Mouse (Mus musculus): ENCODE measurements at regions not wholly inside any gene's neighbourhood (a gene's known extent, or its start where the extent isn't known, plus 50 kb on each side); places are given as distances from the start of the nearest gene placed in this dataset.

DNA sequence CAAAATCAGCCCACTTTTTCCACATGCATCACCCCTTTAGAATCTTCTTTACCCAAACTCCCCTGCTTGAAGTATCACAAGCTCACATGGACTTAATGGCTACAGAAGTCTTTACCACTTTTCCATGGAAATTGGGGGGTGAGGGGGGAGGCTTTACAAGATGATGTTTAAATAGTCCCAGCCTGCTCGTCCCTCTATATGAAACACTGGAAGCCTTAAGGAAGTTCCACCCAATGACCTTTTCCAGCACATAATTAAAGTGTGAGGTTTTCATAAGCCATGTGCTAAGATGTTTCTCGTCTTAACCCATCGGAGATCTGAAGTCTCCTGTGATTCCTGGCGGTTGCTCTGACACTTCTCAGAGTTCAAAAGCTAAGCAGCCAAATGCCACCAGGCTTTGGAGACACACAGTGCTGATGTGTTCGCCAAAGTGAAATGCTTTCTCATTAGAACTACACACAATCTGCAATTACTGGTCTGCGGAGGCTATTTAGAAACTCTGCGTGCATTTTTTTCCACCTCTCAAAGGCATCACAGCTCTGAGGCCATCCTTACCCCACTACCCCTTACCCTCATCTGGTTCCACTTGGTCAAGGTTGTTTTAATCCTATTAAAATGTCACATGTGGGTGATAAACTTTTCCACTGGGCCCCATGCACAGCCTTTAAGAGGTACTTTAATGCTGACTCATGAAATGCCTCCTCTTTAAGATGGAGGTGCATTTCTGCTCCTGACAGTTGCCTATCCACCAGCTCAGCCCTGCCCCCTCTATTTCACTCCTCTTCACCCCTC is 116.3 kb upstream of the Cd180 start:
- DNase-seq (ENCODE audit: extremely low spot score, low spot score) = no peak

DNA sequence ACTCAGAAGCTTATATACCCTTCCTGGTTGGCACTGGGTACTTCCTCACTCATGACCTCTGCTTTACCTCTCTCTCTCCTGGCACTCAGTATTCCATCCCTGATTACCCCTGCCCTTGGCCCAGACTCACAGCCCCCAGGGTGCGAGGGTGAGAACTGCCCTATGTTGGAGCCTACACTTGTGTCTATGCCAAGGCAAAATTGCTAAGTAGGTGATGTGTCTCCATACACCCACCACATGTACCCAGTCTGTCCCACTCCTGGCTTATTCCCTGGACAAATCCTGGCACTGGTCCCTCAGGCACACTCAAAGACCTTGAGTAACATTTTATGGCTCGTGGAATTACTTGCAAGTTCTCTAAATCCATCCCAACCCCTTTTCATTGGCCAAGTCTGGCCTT is 114.5 kb upstream of the Cd180 start:
- DNase-seq (ENCODE audit: extremely low spot score, low spot score) = no peak

- DNase-seq (ENCODE audit: extremely low spot score, low spot score) = no peak
Observed at GRCm38 (mm10) chr13:102579638-102580037, 113.7 kb upstream of the Cd180 start.

GRCm38 (mm10) chr13:102583984-102584645 is 109.2 kb upstream of the Cd180 start:
- DNase-seq (ENCODE audit: extremely low spot score, low spot score) = no peak

DNA sequence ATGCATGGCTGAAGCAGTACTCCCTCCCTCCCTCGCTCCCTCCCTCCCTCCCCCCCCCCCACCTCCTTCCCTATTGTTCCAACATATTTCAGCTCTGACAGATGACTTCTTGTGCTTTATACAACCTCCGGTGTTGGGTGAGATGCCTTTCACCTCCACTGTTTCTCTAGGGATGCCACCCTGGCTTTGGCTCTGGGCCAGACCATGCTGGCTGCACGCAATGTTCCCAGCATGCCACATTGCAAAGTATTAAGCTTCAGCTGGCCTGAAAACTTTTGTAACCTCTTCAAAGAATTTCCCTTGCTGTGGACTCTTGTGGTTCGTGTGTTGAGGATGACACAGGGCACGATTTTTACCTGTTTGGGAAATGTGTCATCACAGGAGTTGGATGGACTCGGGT is 107.1 kb upstream of the Cd180 start:
- DNase-seq (ENCODE audit: extremely low spot score, low spot score) = no peak

DNA sequence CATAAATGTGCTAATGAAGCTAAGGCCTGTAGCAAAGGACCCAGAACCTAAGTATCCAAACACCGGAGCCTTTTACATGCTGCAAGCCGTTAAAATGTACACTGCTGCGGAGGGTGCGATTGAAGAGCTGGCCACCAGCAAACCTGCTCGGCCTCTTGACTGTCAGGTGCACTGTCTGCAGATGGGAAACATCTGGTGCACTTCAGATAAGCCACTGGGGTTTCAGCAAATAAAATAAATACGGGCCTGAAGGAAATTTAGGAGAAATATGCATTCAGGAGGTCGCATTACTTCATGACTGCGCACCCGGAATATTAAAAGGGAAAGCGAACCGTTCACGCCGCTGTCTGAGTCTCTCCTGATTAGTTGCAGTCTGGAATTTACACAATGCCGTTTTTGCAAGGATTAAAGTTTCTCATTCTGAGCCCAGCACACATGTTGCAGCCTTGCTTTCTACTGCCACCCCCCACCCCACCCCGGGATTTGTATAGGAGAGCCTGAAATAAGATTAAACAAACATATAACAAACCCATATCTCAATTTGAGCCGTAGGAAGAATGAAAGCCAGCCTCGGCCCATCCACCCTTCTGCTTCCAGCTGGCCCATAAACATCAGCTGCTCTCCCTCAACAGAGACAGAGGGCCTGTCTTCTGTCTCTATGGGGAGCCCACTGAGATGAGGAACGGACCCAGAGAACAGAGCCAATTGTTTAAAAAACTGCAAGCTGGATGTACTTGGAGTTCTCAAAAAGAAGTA is 103.5 kb upstream of the Cd180 start:
- DNase-seq (ENCODE audit: extremely low spot score, low spot score) = no peak

DNA sequence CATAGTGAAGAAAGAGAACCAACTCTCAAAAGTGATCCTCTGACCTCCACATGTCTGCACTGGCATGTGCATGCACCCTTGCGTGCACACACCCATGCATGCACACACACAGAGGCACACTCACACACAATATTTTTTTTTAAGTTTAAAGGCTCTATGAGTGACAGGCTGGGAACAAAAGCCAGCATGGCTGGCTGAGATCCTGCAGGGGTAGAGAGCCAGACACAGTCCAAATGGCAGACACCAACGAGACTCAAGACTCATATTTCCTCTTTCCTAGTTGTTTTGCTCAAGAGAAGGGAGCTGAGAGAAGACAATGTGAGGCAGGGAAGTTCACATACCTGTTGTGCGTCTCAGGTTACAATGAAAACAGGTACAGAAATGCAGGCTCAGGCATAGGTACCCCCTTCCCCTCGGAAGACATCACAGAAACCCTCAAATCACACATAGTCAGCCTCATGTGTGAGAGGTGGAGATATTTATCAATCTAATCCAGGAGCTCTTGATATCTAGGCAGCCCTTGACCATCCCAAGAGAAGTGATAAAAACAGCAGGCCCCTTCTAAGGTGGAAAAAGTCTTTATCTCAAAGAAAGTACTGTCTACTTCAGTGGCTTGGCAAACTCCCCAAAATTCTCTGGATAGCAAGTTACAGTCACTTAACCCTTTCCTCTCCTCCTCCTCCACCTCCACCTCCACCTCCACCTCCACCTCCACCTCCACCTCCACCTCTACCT is 101.4 kb upstream of the Cd180 start:
- no peak for DNase-seq (ENCODE audit: extremely low spot score, low spot score)

DNA sequence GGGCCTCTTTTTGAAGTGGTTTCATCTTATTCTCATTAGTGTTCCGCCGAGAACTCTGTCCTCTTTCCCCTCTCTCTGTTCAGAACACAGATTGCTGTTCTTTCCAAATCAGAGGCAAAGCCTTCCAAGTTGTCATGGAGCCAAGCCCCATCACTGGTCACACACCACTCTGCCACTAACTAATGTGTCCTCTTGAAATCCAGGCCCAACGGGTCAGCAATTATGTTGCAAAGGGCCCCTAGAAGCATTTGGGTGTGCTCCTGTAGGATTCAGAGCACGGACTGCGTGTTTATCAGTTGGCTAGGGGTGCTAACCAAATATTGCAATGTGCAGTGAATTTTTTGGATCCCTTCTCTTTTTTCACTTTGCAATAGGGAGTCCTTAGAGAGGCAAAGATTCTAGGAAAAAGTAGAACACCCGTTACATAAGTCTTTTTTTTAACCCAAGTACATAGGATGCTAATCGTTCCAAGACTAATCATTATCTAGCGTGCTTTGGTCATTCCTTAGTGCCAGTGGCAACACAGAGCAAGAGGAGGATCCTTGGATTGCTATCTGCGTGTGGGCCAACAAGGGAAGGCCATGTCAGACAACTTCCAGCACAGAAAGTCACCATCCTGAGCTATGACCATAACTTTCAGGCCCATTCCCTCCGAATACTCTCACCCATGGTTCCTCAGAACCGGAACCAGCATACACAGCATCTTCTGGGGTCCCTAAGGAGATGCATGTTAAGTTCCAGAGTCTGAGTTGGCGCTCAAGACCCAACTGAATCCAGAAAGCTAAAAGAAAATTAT is 99.8 kb upstream of the Cd180 start:
- no peak for DNase-seq (ENCODE audit: extremely low spot score, low spot score)

DNA sequence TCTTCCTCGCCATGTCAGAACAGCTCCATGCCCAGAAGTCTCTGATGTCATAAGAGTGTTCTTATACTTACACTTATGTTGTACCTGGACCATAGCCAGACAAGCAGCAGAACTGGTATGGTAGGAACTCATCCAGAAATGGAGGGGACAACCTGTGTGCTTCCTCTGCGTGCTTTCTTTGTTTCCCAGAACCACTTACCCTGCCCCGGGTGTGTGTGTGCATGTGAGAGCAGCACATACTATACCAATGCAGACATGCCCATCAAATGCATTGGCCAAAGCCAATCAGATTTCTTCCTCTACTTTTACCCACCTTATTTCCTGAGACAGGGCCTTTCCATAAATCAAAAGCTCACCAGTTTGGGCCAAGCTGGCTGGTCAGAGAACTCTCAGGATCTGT is 99.2 kb upstream of the Cd180 start:
- no peak for DNase-seq (ENCODE audit: extremely low spot score, low spot score)

- no peak for DNase-seq (ENCODE audit: extremely low spot score, low spot score)
Observed at GRCm38 (mm10) chr13:102595602-102596001, 97.8 kb upstream of the Cd180 start.

DNA sequence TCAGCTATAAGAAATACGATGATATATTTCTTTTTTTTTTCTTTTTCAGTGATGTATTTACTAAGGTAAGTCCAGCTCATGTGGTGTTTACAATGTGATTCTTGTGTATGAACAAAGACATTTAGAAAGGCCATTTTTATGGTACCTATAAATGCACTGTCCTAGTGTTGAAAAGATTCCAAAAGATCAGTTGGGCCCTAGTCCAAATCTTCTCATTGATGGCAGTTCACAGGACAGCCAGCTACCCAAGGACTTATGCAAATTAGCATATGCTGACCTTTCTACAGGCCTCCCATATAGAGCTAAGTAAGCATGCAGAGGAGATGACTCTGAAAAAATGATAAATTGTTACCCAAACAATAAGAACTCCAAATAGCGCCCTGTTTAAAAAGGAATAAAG is 97.3 kb upstream of the Cd180 start:
- DNase-seq (ENCODE audit: extremely low spot score, low spot score) = no peak

DNA sequence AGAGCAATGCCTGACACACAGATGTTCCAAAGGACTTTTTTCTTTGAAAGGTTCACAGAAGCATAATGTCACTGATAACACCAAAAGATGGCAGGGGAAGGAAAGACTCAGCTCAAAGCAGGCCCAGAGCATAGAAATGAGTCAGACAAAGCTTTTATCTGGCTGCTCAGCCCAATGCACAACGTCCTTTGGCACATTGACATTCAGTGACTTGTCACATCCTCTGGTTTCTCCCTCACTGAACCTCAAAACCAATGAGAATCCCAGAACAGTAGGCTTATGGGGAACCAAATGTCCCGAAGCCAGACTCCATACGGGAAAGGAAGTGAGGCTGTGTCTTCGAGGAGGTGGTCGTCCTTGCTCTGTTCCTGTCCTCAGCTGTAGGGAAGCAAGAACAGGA is 95.2 kb upstream of the Cd180 start:
- no peak for DNase-seq (ENCODE audit: extremely low spot score, low spot score)

GRCm38 (mm10) chr13:102599602-102600001 is 93.8 kb upstream of the Cd180 start:
- DNase-seq (ENCODE audit: extremely low spot score, low spot score) = no peak

GRCm38 (mm10) chr13:102600026-102600425 is 93.3 kb upstream of the Cd180 start:
- no peak for DNase-seq (ENCODE audit: extremely low spot score, low spot score)

- DNase-seq (ENCODE audit: extremely low spot score, low spot score) = peak; percentile 21
Observed at GRCm38 (mm10) chr13:102624461-102624860, 68.9 kb upstream of the Cd180 start.

DNA sequence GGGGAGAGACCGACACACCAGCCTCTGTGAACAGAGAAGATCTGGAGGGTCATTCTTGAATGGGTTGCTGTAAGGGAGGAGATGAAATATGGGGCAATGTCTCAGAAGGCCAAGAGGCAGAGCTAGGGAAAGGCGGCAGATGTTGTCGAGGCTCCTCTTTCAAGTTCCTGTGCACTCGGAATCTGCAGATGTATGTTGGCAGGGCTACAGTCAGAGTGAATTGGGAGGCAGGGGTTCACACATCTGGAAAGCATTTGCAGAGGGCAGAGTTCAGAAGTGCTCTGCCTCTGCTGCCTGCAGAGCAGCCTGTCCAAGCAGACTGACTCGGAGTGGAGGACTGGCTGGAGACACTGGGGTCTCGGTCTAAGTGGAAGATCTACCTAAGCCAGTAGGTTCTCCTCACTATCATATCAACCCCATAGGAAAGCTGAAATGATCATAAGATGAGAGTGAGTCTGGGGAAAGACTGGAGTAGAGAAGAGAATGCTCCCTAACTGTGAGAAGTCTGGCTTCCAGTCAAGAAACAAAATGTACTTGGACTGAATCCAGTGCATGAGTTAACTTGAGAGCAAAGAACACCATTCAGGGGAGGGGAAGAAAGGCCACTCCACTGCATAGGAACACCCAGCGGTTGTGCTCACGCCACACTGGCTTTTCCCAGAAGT is 68.1 kb upstream of the Cd180 start:
- DNase-seq (ENCODE audit: extremely low spot score, low spot score) = peak; percentile 77

- peak; percentile 34 for DNase-seq (ENCODE audit: extremely low spot score, low spot score)
Observed at GRCm38 (mm10) chr13:102625836-102626340, 67.5 kb upstream of the Cd180 start.

DNA sequence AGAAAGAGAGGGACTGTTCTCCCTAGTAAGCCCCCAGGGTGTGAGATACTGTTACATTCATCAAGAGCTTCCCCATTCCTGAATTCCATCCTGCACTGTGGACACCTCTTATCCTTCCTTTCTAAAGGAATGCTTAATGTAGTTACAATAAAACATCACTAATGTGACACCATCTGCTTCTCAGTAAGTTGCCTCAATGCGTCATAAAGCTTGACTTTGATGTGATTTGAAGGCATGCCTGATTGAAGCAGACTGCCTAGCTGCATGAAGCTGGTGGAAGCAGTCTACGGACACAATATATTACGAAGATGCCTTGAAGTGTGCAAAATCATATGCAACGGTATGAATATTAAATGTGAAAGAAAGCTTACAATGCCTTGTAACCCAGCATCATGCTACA is 65.6 kb upstream of the Cd180 start:
- no peak for DNase-seq (ENCODE audit: extremely low spot score, low spot score)

DNA sequence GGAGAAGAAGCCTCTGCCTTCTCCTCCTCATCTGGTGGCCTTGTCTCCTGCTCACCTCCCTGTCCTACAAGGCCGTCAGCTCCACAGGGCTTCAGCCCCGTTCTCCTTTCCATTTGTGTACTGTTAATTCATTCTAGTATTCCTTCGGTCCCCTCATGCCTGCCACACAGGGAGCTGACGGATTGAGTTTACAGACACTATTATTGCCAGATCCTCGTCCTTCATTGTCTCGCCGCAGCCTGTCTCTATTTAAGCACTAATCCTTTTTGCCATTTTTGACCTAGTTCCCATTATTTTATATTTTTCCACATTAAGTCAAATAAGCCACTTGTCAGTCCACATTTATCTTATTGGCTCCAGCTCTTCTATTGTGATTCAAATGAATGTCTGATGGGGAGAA is 64.2 kb upstream of the Cd180 start:
- DNase-seq (ENCODE audit: extremely low spot score, low spot score) = no peak

All from neural tube, embryonic 10.5 days (tissue).